ENCODE assay signal across 26 mouse cellular contexts in genomic region chr7:43778176-43778970, GRCm38 (mm10). TPM values are rescaled to one million over a fixed set of nuclear protein-coding genes. Genes with fewer than 3 reads are reported as not detected.
DNase-seq lines count a peak whose midpoint lies in the region; ATAC-seq and TF ChIP-seq lines count a peak whose summit lies in the region.
"Had no signal": no experiment of that assay in that cellular context is flagged by ENCODE, and none has a peak within 500 bp of the region (broad histone marks: within the 10 kb centered on the region; RNA-seq: fewer than 3 reads in every experiment).

No protein-coding gene starts in this region.

- H3K27ac ChIP-seq in forebrain, embryonic 10.5 days: no peak overlapping the region
- no peak overlapping the region for H3K27ac ChIP-seq in forebrain, postnatal 0 days (ENCODE audit: low read depth, low read length)
- H3K27ac ChIP-seq in stomach, postnatal 0 days (replicated peaks): no peak overlapping the region
- H3K27ac ChIP-seq: embryonic facial prominence, embryonic 10.5 days; forebrain, embryonic 15.5 days; heart, adult 2 months; hindbrain, embryonic 10.5 days had no signal

- ATAC-seq in forebrain, postnatal 0 days: no peak
- ATAC-seq in stomach, postnatal 0 days (ENCODE audit: low FRiP score, low TSS enrichment): no peak
- ATAC-seq: CD4-positive, CD25-positive, alpha-beta regulatory T cell, adult 4 months; forebrain, embryonic 15.5 days had no signal

- H3K36me3 ChIP-seq in forebrain, embryonic 10.5 days (replicated peaks): no peaks in the 10 kb centered on the region
- H3K36me3 ChIP-seq in forebrain, postnatal 0 days (ENCODE audit: insufficient read depth): no peaks in the 10 kb centered on the region
- H3K36me3 ChIP-seq in stomach, postnatal 0 days (ENCODE audit: control insufficient read depth, insufficient read depth, low read length): no peaks in the 10 kb centered on the region
- H3K36me3 ChIP-seq: embryonic facial prominence, embryonic 10.5 days; forebrain, embryonic 15.5 days; G1E; heart, embryonic 12.5 days; hindbrain, embryonic 10.5 days had no signal

- no peak for TF ChIP-seq CTCF in forebrain, postnatal 0 days (IDR thresholded peaks at IDR 0.05; ENCODE audit: low read depth)
- TF ChIP-seq CTCF in lung, adult 2 months (IDR thresholded peaks at IDR 0.05; ENCODE audit: insufficient read depth, low read length): no peak
- no peak for TF ChIP-seq CTCF in stomach, postnatal 0 days (IDR thresholded peaks at IDR 0.05; ENCODE audit: low read depth)

- WGBS in forebrain, embryonic 10.5 days: 92% methylated on average over 10 of the region's 10 CpGs
- WGBS in forebrain, postnatal 0 days: 91% methylated on average over 10 of the region's 10 CpGs
- WGBS in lung, adult 2 months: 88% methylated on average over 10 of the region's 10 CpGs
- WGBS in stomach, postnatal 0 days: 87% methylated on average over 10 of the region's 10 CpGs

- H3K27me3 ChIP-seq in forebrain, embryonic 10.5 days (ENCODE audit: poor library complexity, severe bottlenecking): peaks cover 8% of the 10 kb centered on the region
- no peaks in the 10 kb centered on the region for H3K27me3 ChIP-seq in forebrain, postnatal 0 days (ENCODE audit: insufficient read depth, low read length)
- H3K27me3 ChIP-seq in stomach, postnatal 0 days (ENCODE audit: control insufficient read depth, insufficient read depth, low read length): no peaks in the 10 kb centered on the region; the same call in 1 of the 2 replicates

- TF ChIP-seq POLR2A in lung, adult 2 months (IDR thresholded peaks at IDR 0.05; ENCODE audit: borderline replicate concordance, extremely low read depth, low read depth, low read length): no peak

- no peaks in the 10 kb centered on the region for H3K9me3 ChIP-seq in forebrain, embryonic 10.5 days
- no peaks in the 10 kb centered on the region for H3K9me3 ChIP-seq in forebrain, postnatal 0 days (ENCODE audit: low read length)
- no peaks in the 10 kb centered on the region for H3K9me3 ChIP-seq in stomach, postnatal 0 days (ENCODE audit: control insufficient read depth, low read length)
- H3K9me3 ChIP-seq: embryonic facial prominence, embryonic 10.5 days; forebrain, embryonic 15.5 days; heart, embryonic 12.5 days; hindbrain, embryonic 10.5 days had no signal

- peaks cover 27% of the 10 kb centered on the region for H3K4me1 ChIP-seq in forebrain, embryonic 10.5 days
- no peaks in the 10 kb centered on the region for H3K4me1 ChIP-seq in forebrain, postnatal 0 days (ENCODE audit: insufficient read depth)
- H3K4me1 ChIP-seq in lung, adult 2 months (ENCODE audit: control insufficient read depth, insufficient read depth, low read length): no peaks in the 10 kb centered on the region
- H3K4me1 ChIP-seq in stomach, postnatal 0 days (replicated peaks; ENCODE audit: control insufficient read depth, insufficient read depth): peaks cover 3% of the 10 kb centered on the region; the same call in 1 of the 2 replicates

- no peak overlapping the region for H3K4me3 ChIP-seq in forebrain, embryonic 10.5 days
- H3K4me3 ChIP-seq in forebrain, postnatal 0 days (ENCODE audit: low read depth, low read length): no peak overlapping the region
- no peak overlapping the region for H3K4me3 ChIP-seq in lung, adult 2 months (replicated peaks; ENCODE audit: extremely low read depth, low read depth, low read length)
- H3K4me3 ChIP-seq in stomach, postnatal 0 days (ENCODE audit: low read depth, low read length): no peak overlapping the region
- H3K4me3 ChIP-seq: embryonic facial prominence, embryonic 10.5 days; erythroblast, embryonic 14.5 days; forebrain, embryonic 15.5 days; heart, adult 2 months; heart, embryonic 12.5 days; hindbrain, embryonic 10.5 days had no signal

- no peak overlapping the region for H3K9ac ChIP-seq in forebrain, postnatal 0 days
- H3K9ac ChIP-seq in stomach, postnatal 0 days (ENCODE audit: low read length): no peak overlapping the region
- H3K9ac ChIP-seq: forebrain, embryonic 15.5 days; heart, embryonic 12.5 days had no signal

- no peak for TF ChIP-seq EP300 in stomach, postnatal 0 days (optimal IDR thresholded peaks at IDR 0.05)

- no peak overlapping the region for H3K4me2 ChIP-seq in forebrain, postnatal 0 days (ENCODE audit: low read depth)
- no peak overlapping the region for H3K4me2 ChIP-seq in stomach, postnatal 0 days (replicated peaks; ENCODE audit: low read depth)
- H3K4me2 ChIP-seq: forebrain, embryonic 15.5 days; heart, embryonic 12.5 days had no signal

- DNase-seq in forebrain, embryonic 10.5 days (ENCODE audit: extremely low spot score, low spot score): peak; percentile 12
- no peak for DNase-seq in forebrain, postnatal 0 days
- peak; percentile 0 for DNase-seq in lung, adult 2 months
- DNase-seq in lung, postnatal 10 days: no peak
- peak; percentile 23 for DNase-seq in testis, postnatal 10 days (ENCODE audit: low spot score)
- DNase-seq in testis, postnatal 14 days (ENCODE audit: low spot score): no peak
- peak; percentile 8 for DNase-seq in stomach, postnatal 0 days (ENCODE audit: low spot score)
- DNase-seq: adrenal gland, adult 8-10 months; adrenal gland, postnatal 36 days; B cell, adult 2 months; cerebellum, adult 2 months; cerebellum, postnatal 10 days; gastrocnemius, postnatal 10 days had no signal

RNA-seq across cellular contexts. Expression of gene Klk10, which starts 2.5 kb away (rescaled TPM):
- 0.11 and 0.43 TPM in 2 replicates for polyA plus RNA-seq in forebrain, embryonic 10.5 days (2016; fragmentation: Nextera tagmentation; extraction: Ambion mirVana)
- total RNA-seq in forebrain, postnatal 0 days (2014; rRNA removed): 0.23 TPM in 1 of 2 replicates, not detected in the other
- polyA plus RNA-seq in forebrain, postnatal 0 days (2015; fragmentation: Nextera tagmentation; extraction: Ambion mirVana): 0.18 and 0.30 TPM in 2 replicates
- polyA plus RNA-seq in lung, adult 2 months (2012; rRNA removed): 1.7 and 117 TPM in 2 replicates
- 313 and 335 TPM in 2 replicates for polyA plus RNA-seq in stomach, postnatal 0 days (2015; fragmentation: Nextera tagmentation; extraction: Ambion mirVana)
- total RNA-seq: G1E had no signal
- polyA plus RNA-seq: erythroblast, embryonic 14.5 days; G1E; heart, embryonic 12.5 days had no signal

RNA-seq across cellular contexts. Expression of gene Klk11, which starts 4.0 kb away (rescaled TPM):
- 0.11 TPM in 1 of 2 replicates, not detected in the other for polyA plus RNA-seq in forebrain, embryonic 10.5 days (2016; fragmentation: Nextera tagmentation; extraction: Ambion mirVana)
- total RNA-seq in forebrain, postnatal 0 days (2014; rRNA removed): not detected in 2 replicates
- 0.15 TPM in 1 of 2 replicates, not detected in the other for polyA plus RNA-seq in forebrain, postnatal 0 days (2015; fragmentation: Nextera tagmentation; extraction: Ambion mirVana)
- 3.2 and 26.4 TPM in 2 replicates for polyA plus RNA-seq in lung, adult 2 months (2012; rRNA removed)
- 52.3 and 54.6 TPM in 2 replicates for polyA plus RNA-seq in stomach, postnatal 0 days (2015; fragmentation: Nextera tagmentation; extraction: Ambion mirVana)
- total RNA-seq: adrenal gland, postnatal 36 days; G1E; gastrocnemius, postnatal 10 days; gastrocnemius, postnatal 4 days; heart, postnatal 25 days had no signal
- polyA plus RNA-seq: cerebellum, adult 2 months; erythroblast, embryonic 14.5 days; forebrain, embryonic 11.5 days; forebrain, embryonic 15.5 days; frontal cortex, adult 2 months; G1E; heart, embryonic 12.5 days; hindbrain, embryonic 10.5 days had no signal

RNA-seq across cellular contexts. Expression of gene Klk12, which starts 9.7 kb away (rescaled TPM):
- not detected in 2 replicates for polyA plus RNA-seq in forebrain, embryonic 10.5 days (2016; fragmentation: Nextera tagmentation; extraction: Ambion mirVana)
- total RNA-seq in forebrain, postnatal 0 days (2014; rRNA removed): not detected in 2 replicates
- polyA plus RNA-seq in forebrain, postnatal 0 days (2015; fragmentation: Nextera tagmentation; extraction: Ambion mirVana): not detected in 2 replicates
- 5.8 TPM in 1 of 2 replicates, not detected in the other for polyA plus RNA-seq in lung, adult 2 months (2012; rRNA removed)
- polyA plus RNA-seq in stomach, postnatal 0 days (2015; fragmentation: Nextera tagmentation; extraction: Ambion mirVana): 34.9 and 36.2 TPM in 2 replicates
- total RNA-seq: adrenal gland, adult 8-10 months; adrenal gland, postnatal 36 days; G1E; gastrocnemius, postnatal 10 days; gastrocnemius, postnatal 4 days; heart, adult 2 months; heart, postnatal 25 days had no signal
- polyA plus RNA-seq: CD4-positive, CD25-positive, alpha-beta regulatory T cell, adult 4 months; cerebellum, adult 2 months; embryonic facial prominence, embryonic 10.5 days; erythroblast, embryonic 14.5 days; forebrain, embryonic 11.5 days; forebrain, embryonic 15.5 days; frontal cortex, adult 2 months; G1E; heart, adult 2 months; heart, embryonic 12.5 days; heart, embryonic 16.5 days; hindbrain, embryonic 10.5 days had no signal

RNA-seq across cellular contexts. Expression of gene Klk9, which starts 13.3 kb away (rescaled TPM):
- polyA plus RNA-seq in forebrain, embryonic 10.5 days (2016; fragmentation: Nextera tagmentation; extraction: Ambion mirVana): not detected in 2 replicates
- total RNA-seq in forebrain, postnatal 0 days (2014; rRNA removed): not detected in 2 replicates
- polyA plus RNA-seq in forebrain, postnatal 0 days (2015; fragmentation: Nextera tagmentation; extraction: Ambion mirVana): not detected in 2 replicates
- polyA plus RNA-seq in lung, adult 2 months (2012; rRNA removed): 11.6 TPM in 1 of 2 replicates, not detected in the other
- 101 and 118 TPM in 2 replicates for polyA plus RNA-seq in stomach, postnatal 0 days (2015; fragmentation: Nextera tagmentation; extraction: Ambion mirVana)
- total RNA-seq: adrenal gland, adult 8-10 months; adrenal gland, postnatal 36 days; G1E; gastrocnemius, postnatal 10 days; gastrocnemius, postnatal 4 days; heart, adult 2 months; heart, postnatal 25 days had no signal
- polyA plus RNA-seq: CD4-positive, CD25-positive, alpha-beta regulatory T cell, adult 4 months; erythroblast, embryonic 14.5 days; forebrain, embryonic 11.5 days; forebrain, embryonic 15.5 days; frontal cortex, adult 2 months; G1E; heart, embryonic 12.5 days had no signal

RNA-seq across cellular contexts. Expression of gene Klk8, which starts 19.0 kb away (rescaled TPM):
- polyA plus RNA-seq in forebrain, embryonic 10.5 days (2016; fragmentation: Nextera tagmentation; extraction: Ambion mirVana): 12.6 and 12.8 TPM in 2 replicates
- total RNA-seq in forebrain, postnatal 0 days (2014; rRNA removed): 8.4 and 13.4 TPM in 2 replicates
- 10.4 TPM in 2 replicates for polyA plus RNA-seq in forebrain, postnatal 0 days (2015; fragmentation: Nextera tagmentation; extraction: Ambion mirVana)
- polyA plus RNA-seq in lung, adult 2 months (2012; rRNA removed): 14.5 and 23.8 TPM in 2 replicates
- polyA plus RNA-seq in stomach, postnatal 0 days (2015; fragmentation: Nextera tagmentation; extraction: Ambion mirVana): 139 and 155 TPM in 2 replicates
- total RNA-seq: G1E had no signal
- polyA plus RNA-seq: G1E had no signal

Comparison
In these comparisons a context has a peak if more than half of its experiments do, and no peak if none do; other contexts are left out.
1. DNase-seq: peak in forebrain, embryonic 10.5 days (single experiment), lung, adult 2 months (single experiment), testis, postnatal 10 days (single experiment) and stomach, postnatal 0 days (single experiment); none in forebrain, postnatal 0 days (single experiment), lung, postnatal 10 days (single experiment) and testis, postnatal 14 days (single experiment).